Mouse (Mus musculus) heart, embryonic 16.5 days (tissue): ENCODE measurements around the gene Ghdc. TPM values are rescaled to one million over a fixed set of nuclear protein-coding genes. Genes with fewer than 3 reads are reported as not detected.

Experiments
- ATAC-seq: fragments of 200-750 bp; cut with Nextera tagmentation; replicated peaks from 2 replicates; pipeline ENCODE4 v1.8.0; 2017; ENCODE audit warnings: moderate number of reproducible peaks; ENCODE audit not compliant: insufficient read depth, low FRiP score; ENCODE audit errors: extremely low read depth
- H3K27ac ChIP-seq: fragments of 300-500 bp; sonication (generic); 2 replicates; pipeline ENCODE4 v1.5.1; 2014; ENCODE audit warnings: mild to moderate bottlenecking, low read length, control low read depth, moderate library complexity
- H3K27me3 ChIP-seq: fragments of 300-500 bp; sonication (generic); 2 replicates; pipeline ENCODE4 v1.6.1; 2014; ENCODE audit warnings: low read length, mixed read lengths; ENCODE audit not compliant: control insufficient read depth, insufficient read depth
- H3K36me3 ChIP-seq: fragments of 300-500 bp; sonication (generic); 2 replicates; pipeline ENCODE4 v1.6.1; 2014; ENCODE audit not compliant: control insufficient read depth, insufficient read depth
- H3K4me1 ChIP-seq: fragments of 300-500 bp; sonication (generic); 2 replicates; pipeline ENCODE4 v1.6.1; 2014; ENCODE audit warnings: low read length, mixed read lengths; ENCODE audit not compliant: control insufficient read depth, insufficient read depth
- H3K4me2 ChIP-seq: fragments of 300-500 bp; sonication (generic); 2 replicates; pipeline ENCODE4 v1.6.1; 2014; ENCODE audit warnings: low read depth, mild to moderate bottlenecking, control low read depth, low read length
- H3K4me3 ChIP-seq: fragments of 300-500 bp; sonication (generic); 2 replicates; pipeline ENCODE4 v1.5.1; 2014; ENCODE audit warnings: mild to moderate bottlenecking, control low read depth, low read length
- H3K9ac ChIP-seq: fragments of 300-500 bp; sonication (generic); 2 replicates; pipeline ENCODE4 v1.6.1; 2014; ENCODE audit warnings: low read length, control low read depth
- H3K9me3 ChIP-seq: fragments of 300-500 bp; sonication (generic); replicated peaks from 2 replicates; pipeline ENCODE4 v1.6.1; 2016; ENCODE audit warnings: low read length; ENCODE audit not compliant: control insufficient read depth
- WGBS: fragments of 180-500 bp; shearing (Covaris S2); extraction: QIAGEN DNeasy Blood & Tissue Kit; methylation state at CpG from one replicate; pipeline ENCODE4 v1.1.7; 2014; 5-methylcytosine and 5-hydroxymethylcytosine counted together
- polyA plus RNA-seq: library from polyadenylated mRNA; unstranded; fragments of >200 nt; fragmentation: Nextera tagmentation; extraction: Ambion mirVana; gene quantifications from 2 replicates; pipeline ENCODE4 v1.2.1, GENCODE M21; 2015

The Ghdc gene
- polyA plus RNA-seq, 1 experiment from 2014 or later: 7.1 TPM

- no peak for ATAC-seq
- Histone ChIP-seq H3K4me1 (peaks cover 21% of the 10 kb centered on the region), H3K9ac (peak overlapping the region; percentile 53), H3K27ac (peak overlapping the region; percentile 39; the same call in 1 of the 2 replicates), H3K36me3 (no peaks in the 10 kb centered on the region), H3K27me3 (no peaks in the 10 kb centered on the region), H3K9me3 (no peaks in the 10 kb centered on the region), H3K4me2 (peak overlapping the region; percentile 88), H3K4me3 (peak overlapping the region; percentile 35)
- WGBS: 84% methylated on average over 9 of the region's 9 CpGs
These were observed 35.5 kb downstream of the Ghdc start for GRCm38 (mm10) chr11:100735134-100735865.

- 80% methylated on average over 6 of the region's 6 CpGs for WGBS
These were observed 40.1 kb downstream of the Ghdc start for GRCm38 (mm10) chr11:100730477-100731205.

GRCm38 (mm10) chr11:100729976-100730375 lies 40.8 kb downstream of the Ghdc start:
- Histone ChIP-seq H3K27ac (no peak overlapping the region), H3K9ac (no peak overlapping the region), H3K4me3 (no peak overlapping the region), H3K9me3 (no peaks in the 10 kb centered on the region), H3K27me3 (no peaks in the 10 kb centered on the region), H3K36me3 (no peaks in the 10 kb centered on the region), H3K4me1 (peaks cover 7% of the 10 kb centered on the region), H3K4me2 (no peak overlapping the region)
- no peak for ATAC-seq
- WGBS: 78% methylated on average over 4 of the region's 4 CpGs

More at GRCm38 (mm10) chr11:100730477-100731205, 40.1 kb downstream of the Ghdc start:
- Histone ChIP-seq H3K27me3 (no peaks in the 10 kb centered on the region), H3K9me3 (no peaks in the 10 kb centered on the region), H3K9ac (no peak overlapping the region), H3K36me3 (no peaks in the 10 kb centered on the region), H3K27ac (no peak overlapping the region), H3K4me3 (no peak overlapping the region), H3K4me2 (no peak overlapping the region), H3K4me1 (peaks cover 5% of the 10 kb centered on the region)
- no peak; the same call in 1 of the 2 replicates for ATAC-seq

- Histone ChIP-seq H3K27ac (no peak overlapping the region), H3K27me3 (no peaks in the 10 kb centered on the region), H3K4me2 (no peak overlapping the region), H3K36me3 (no peaks in the 10 kb centered on the region), H3K9me3 (no peaks in the 10 kb centered on the region), H3K4me1 (peaks cover 14% of the 10 kb centered on the region), H3K4me3 (no peak overlapping the region), H3K9ac (no peak overlapping the region)
- 79% methylated on average over 6 of the region's 6 CpGs for WGBS
- no peak for ATAC-seq
These were observed 42.2 kb downstream of the Ghdc start for GRCm38 (mm10) chr11:100728601-100729000.

GRCm38 (mm10) chr11:100727201-100727600 lies 43.6 kb downstream of the Ghdc start:
- no peaks in the 10 kb centered on the region for H3K9me3 ChIP-seq
- H3K4me3 ChIP-seq: no peak overlapping the region
- no peaks in the 10 kb centered on the region for H3K27me3 ChIP-seq
- no peaks in the 10 kb centered on the region for H3K36me3 ChIP-seq
- no peak overlapping the region for H3K27ac ChIP-seq
- H3K4me2 ChIP-seq: no peak overlapping the region
- no peak for ATAC-seq
- WGBS: 92% methylated on average over 3 of the region's 3 CpGs
- H3K9ac ChIP-seq: no peak overlapping the region
- peaks cover 27% of the 10 kb centered on the region for H3K4me1 ChIP-seq

GRCm38 (mm10) chr11:100724919-100725512 lies 45.7 kb downstream of the Ghdc start:
- H3K27me3 ChIP-seq: no peaks in the 10 kb centered on the region
- H3K4me2 ChIP-seq: no peak overlapping the region
- H3K36me3 ChIP-seq: no peaks in the 10 kb centered on the region
- WGBS: 32% methylated on average over 5 of the region's 5 CpGs
- H3K27ac ChIP-seq: peak overlapping the region; percentile 67
- H3K4me1 ChIP-seq: peaks cover 49% of the 10 kb centered on the region
- no peak overlapping the region for H3K4me3 ChIP-seq
- ATAC-seq: peak; percentile 43; the same call in 1 of the 2 replicates
- H3K9ac ChIP-seq: no peak overlapping the region
- H3K9me3 ChIP-seq: no peaks in the 10 kb centered on the region

GRCm38 (mm10) chr11:100722493-100723028 lies 48.2 kb downstream of the Ghdc start:
- Histone ChIP-seq H3K4me2 (no peak overlapping the region; the same call in 1 of the 2 replicates), H3K27me3 (no peaks in the 10 kb centered on the region), H3K9me3 (no peaks in the 10 kb centered on the region), H3K9ac (no peak overlapping the region; the same call in 1 of the 2 replicates), H3K4me3 (no peak overlapping the region), H3K27ac (peak overlapping the region; percentile 85), H3K36me3 (peaks cover 11% of the 10 kb centered on the region; the same call in 1 of the 2 replicates), H3K4me1 (peaks cover 56% of the 10 kb centered on the region)
- no peak for ATAC-seq
- WGBS: 45% methylated on average over 2 of the region's 2 CpGs

- Histone ChIP-seq H3K27ac (peak overlapping the region; percentile 85), H3K4me1 (peaks cover 56% of the 10 kb centered on the region), H3K36me3 (peaks cover 13% of the 10 kb centered on the region; the same call in 1 of the 2 replicates), H3K9ac (no peak overlapping the region; the same call in 1 of the 2 replicates), H3K4me2 (peak overlapping the region; percentile 1), H3K27me3 (no peaks in the 10 kb centered on the region), H3K9me3 (no peaks in the 10 kb centered on the region), H3K4me3 (no peak overlapping the region)
- 29% methylated on average over 8 of the region's 8 CpGs for WGBS
- peak; percentile 29; the same call in 1 of the 2 replicates for ATAC-seq
These were observed 48.8 kb downstream of the Ghdc start for GRCm38 (mm10) chr11:100721776-100722492.
